Mouse (Mus musculus) G1E (cell line): ENCODE results near the gene Syne3.

Experiments used
- CTCF ChIP-seq: IDR thresholded peaks from 2 replicates; pipeline ENCODE4 v1.5.1; 2012; ENCODE audit warnings: low read depth, low read length, inconsistent platforms, mixed read lengths
- POLR2AphosphoS5 ChIP-seq: IDR thresholded peaks from 2 replicates; pipeline ENCODE4 v1.6.1; 2012; ENCODE audit warnings: low read depth, low read length, inconsistent platforms; ENCODE audit not compliant: insufficient replicate concordance
- TAL1 ChIP-seq: conservative IDR thresholded peaks from 2 replicates; pipeline ENCODE4 v1.6.1; 2012; ENCODE audit warnings: low read depth, low read length, inconsistent platforms, mixed read lengths

GRCm38 (mm10) chr12:104964953-104965911 is 44.4 kb downstream of the Syne3 start:
- TF ChIP-seq CTCF (no peak), POLR2AphosphoS5 (no peak), TAL1 (no peak)
